Mouse (Mus musculus) T-helper 17 cell (primary cell): Measurements from ENCODE around the gene Gbp9.
"Not testable (repeated sequence)": the region's sequence is repeated elsewhere in the genome, so short reads cannot be mapped to it uniquely, and the experiment has no call there.

Experiments used
- in situ Hi-C, 2 experiments: fragments of 300-600 bp; cut with MboI, MseI; formaldehyde crosslinking; loops; 1 replicate in 1 of 2; 2 replicates in 1 of 2; pipeline ENCODE4 v1.15.1; 2025; ENCODE audit warnings: high pct_unique_total_duplicates in 2 of 2

Gene Gbp9

DNA sequence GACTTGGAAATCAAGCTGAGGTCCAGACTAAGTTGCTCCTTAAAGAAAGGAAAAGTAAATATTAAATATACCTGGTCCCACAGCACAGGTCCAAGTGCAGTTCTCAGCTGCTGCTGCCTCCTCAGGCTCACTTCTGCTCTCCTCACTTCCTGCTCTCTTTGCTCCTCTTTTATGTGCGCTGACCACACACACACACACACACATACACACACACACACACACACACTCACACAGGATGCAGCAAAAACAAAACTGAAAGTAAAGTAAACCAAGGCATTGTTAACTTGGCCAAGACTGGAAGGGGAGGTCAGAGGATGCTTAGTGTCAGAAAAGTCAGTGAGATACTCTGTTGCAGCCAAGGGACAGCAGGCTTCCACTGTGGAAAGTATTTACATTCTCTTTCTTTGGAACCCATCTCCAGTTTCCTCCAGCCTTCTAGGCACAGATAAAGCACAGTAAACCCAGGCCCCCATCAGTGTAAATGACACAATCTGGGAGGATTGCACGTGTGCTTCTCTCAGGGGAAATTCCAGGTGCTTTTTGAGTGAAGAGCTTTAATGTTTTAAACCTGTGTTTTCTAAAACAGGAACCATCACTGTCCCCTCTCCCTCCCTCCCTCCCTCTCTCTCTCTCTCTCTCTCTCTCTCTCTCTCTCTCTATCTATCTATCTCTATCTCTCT is at the start of gene Gbp9, which contains the start of the genes Gbp8 and Gbp4:
Gene Gbp9, minus strand, starts transcription at position 131 of the 680 bp plus-strand sequence.
Gene Gbp8, minus strand, starts transcription at position 132 of the 680 bp plus-strand sequence.
Gene Gbp4, minus strand, starts transcription at position 178 of the 680 bp plus-strand sequence.
- in situ Hi-C loops, result loop anchor here (5.0 to 10.0 kb wide), 7 partner anchors 77 to 495 kb away; no protein-coding TSS in a partner anchor

DNA sequence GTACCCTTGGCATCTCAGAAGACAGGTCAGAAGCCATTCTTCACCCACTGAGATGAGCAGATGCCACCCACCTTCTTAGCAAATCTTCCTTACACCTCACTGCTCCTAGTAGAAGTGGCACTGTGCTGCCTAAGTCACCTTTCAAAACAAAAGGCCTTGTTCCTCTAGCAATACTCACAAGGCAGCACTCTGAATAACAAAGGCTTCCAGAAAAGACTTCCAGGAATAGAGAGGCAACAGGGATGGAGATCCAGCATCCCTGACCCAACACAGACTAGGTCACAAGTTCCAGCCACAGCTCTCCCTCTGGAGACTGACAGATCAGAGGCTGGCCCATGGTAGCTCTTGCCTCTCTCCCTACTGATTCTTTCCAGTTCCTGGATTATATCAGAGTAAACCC is 42.1 kb upstream of the Gbp9 start:
- in situ Hi-C loops, result no loop called here

DNA sequence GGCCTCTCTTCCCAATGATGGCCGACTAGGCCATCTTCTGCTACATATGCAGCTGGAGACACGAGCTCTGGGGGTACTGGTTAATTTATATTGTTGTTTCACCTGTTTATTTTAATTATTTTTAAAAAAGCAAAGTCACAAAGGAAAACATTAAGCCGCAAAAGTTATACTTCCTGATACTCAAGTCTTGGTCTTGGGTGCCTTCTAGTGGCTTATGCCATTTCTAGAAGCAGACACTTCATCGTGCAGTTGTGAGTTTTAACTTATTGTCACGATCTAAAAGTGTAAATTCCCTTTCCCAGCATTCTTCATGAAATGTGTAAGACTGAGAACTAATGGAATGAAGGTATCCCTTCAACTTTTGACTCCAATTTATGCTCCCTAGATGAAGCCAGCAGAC is 17.2 kb upstream of the Gbp9 start:
- in situ Hi-C loops, result no loop called here

DNA sequence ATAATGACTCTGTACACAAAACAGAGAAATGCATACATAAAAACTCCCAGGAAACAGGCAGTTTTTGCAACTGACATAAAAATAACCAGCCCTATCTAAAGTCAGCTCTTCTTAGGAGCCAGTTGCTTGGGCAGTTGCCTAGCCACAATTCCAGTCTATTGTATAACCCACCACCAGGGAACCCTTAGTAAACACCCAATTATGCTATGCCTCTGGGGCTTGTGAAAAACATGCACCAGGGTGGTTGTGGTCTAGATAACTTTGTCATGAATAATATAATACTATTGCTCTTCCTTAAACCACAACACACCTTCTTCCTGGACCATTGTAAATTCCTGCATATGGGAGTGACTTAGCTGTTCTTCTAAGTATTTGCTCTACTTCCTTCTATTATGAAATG is 14.7 kb upstream of the Gbp9 start:
- in situ Hi-C loops, result loop anchor here in 1 of 2 experiments (5.0 kb wide), 1 partner anchor 152 kb away; no protein-coding TSS in a partner anchor

DNA sequence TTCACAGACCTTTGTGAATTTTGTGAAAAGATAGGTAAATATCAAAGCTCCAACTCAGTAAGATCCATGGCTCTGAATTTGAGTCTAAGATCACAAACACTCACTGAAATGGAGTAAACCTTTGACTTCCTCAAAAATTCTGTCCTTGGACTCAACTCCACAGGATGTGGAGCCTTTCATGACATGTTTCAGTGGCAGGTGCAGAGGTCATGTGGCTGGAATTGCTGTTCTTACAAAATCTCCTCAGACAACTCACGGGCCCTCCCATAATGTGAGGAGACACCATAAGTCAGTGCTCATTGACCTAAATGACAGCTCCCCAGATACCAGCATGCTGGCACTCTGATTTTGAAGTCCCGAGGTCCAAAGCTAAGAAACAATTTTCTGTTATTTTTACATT is 8.7 kb upstream of the Gbp9 start:
- in situ Hi-C loops, result loop anchor here (10.0 kb wide), 4 partner anchors 157 to 487 kb away; no protein-coding TSS in a partner anchor

DNA sequence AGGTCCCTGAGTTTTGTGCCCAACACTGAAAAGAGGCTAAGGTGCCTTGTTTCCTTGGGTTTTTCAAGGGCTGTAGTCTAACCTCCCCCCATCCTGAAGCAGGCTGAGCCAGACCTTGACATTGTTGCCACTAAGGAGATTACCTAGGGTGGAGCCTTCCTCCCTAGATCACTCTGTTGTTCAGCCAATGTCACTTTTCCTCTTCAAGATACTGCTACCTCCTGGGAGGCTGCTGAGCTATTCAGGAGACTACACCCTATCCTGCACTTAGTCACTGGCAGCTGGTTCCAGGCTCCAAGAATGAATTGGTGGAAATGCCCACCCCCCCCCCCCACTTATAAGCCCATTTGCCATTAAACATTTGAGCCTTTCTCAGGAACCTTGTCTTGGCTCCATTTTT is 7.1 kb upstream of the Gbp9 start:
- in situ Hi-C loops, result loop anchor here (10.0 kb wide), 4 partner anchors 158 to 488 kb away; no protein-coding TSS in a partner anchor

DNA sequence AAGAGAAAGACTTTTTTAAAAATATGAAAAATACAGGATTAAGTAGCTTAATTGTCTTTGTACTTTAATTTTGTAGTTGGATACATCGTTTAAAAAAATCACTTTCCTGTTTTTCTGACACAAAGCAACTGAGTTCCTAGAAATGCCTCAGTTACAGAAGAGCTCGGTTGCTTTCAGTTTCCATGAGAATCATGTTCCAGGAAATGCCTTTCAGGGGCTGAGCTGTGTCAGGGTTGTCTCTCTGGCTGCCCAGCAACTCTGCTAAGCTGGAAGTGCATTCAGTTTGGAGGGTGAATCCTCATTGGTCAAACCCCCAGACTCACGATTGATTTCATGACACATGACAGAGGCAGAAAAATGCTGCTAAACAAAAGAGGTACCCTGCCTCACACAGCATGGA is 6.4 kb upstream of the Gbp9 start:
- in situ Hi-C loops, result loop anchor here (10.0 kb wide), 4 partner anchors 159 to 489 kb away; no protein-coding TSS in a partner anchor

DNA sequence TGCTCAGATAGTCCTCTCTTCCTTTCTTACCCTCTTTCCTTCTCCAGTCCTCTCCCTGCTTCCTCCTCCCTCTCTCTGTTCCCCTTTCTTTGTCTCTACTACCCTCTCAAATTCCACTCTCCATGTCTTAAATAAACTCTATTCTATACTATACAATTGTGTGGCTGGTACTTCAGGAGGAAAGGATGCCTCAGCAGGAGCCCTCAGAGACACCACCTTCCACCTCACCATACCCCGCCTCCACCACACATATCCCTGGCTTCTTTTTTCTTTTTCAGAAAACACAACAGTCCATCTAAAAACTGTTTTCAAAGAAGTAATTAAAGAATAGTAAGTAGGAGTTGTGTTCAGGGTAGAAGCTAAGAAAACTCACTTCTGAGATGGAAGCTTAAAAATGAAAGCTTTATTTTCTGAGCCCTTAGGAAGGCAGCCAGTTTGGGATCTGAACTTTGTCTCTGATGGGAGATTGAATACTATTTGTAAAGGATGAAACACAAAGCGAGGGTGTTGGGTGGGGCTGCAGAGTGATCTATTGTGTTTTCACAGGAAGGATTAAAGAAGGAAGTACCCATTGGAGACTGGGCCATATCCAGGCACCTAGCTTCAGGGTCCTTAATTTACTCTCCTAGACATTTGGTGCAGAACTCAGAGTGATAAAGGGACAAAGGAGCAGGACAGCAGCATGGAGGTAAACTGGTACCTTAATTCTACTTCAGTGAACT is 911 bp upstream of the Gbp9 start:
- in situ Hi-C loops, result loop anchor here (5.0 to 10.0 kb wide), 7 partner anchors 78 to 495 kb away; no protein-coding TSS in a partner anchor

DNA sequence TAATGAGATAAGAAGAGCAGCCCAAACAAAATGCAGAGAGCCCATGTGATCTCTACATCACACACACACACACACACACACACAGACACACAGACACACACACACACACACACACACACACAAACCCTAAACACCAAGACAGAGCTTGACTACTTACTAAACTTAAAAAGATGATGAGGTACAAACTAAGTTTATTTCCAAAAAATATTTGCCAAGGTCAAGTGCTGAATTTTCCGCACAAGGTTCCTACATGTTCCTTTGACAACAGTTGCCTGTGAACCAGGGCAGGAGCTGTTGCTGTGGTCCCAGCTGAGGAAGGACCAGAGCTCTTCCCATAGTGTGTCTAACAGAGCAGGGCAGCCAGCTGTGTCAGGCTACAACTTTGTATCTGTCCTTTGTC is 433 bp downstream of the Gbp9 start:
- in situ Hi-C loops, result no loop called here

DNA sequence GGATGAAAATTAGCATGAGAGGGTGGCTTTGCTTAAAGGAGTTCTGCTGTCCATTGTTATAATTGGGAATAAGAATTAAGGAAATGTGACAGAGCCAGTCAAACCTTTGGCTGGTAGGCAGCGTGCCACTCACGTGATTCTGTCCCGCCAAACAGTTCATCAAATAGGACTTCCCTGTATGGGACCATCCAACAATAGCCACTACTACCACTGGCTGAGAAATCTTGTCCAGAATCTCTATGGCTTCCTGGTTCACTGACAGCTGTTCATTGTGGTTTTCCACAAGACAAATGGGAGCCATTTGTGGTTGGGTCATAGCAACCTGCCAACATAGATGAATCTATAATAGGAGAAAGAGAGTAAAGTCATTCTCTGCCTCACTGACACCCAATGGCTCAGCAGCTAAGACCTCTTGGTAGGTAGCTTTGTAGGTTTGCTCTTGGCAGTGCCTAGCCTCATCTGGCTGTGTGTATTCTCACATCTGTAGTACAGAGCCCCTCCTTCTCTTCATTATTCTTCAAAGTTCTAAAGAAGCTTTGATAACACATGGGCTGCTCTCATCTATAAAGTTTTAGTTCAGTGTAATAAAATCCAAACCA is 2.5 kb downstream of the Gbp9 start:
- in situ Hi-C loops, result not testable (repeated sequence)

DNA sequence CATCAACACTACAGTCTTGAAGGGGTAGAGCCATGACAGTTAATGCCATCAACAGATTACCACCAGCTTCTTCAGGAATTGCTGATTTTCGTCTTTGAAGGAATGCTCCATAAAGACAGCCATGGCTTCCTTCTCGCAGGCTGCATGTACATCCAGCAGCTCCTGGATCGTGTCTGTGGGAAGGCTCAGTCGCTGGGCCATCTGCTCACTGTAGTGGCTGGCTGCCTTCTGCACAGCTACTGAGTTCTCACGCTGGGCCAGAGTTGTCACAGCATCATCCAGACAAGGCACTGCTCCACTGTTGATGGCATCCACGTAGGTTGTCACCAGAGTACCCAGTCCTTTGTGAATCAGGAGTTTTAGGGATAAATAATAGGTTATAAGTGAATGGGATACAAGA is 17.6 kb downstream of the Gbp9 start:
- in situ Hi-C loops, result not testable (repeated sequence)

DNA sequence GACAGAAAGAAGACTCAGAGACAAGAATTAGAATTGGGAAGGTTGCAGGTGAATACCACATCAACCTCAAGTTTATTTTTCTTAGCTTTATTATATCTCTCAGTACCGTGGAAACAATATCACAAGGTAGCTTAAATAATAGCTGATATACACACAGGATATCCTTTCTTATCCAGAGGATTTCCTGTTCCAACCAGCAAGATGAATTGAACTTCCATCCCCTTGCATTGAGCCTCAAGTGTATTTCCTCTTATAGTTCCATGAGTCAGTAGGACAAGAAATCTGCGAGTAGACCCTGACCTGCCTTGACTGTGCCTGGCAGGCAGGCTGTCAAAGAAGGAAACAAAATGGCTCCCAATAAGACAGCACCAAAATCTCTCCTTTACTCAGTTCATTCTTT is 23.6 kb downstream of the Gbp9 start:
- in situ Hi-C loops, result no loop called here

DNA sequence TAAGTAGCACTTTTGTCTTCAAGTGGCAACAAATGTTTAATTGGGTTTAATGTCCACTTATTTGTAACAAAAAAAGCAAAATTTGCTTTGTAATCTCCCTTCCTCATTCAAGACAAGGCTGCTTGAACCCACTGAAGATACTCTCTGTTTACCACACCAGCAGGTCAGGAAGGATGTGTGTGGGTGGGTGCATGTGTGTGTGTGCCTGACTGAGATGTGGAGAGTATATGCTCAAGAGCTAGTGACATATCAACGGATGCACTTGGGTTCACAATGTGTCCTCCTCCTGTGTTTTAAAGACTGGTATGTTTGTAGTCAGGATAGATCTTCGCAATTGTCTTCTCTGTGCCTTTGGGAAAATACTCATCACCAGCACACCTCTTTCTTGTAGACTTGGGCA is 24.6 kb downstream of the Gbp9 start:
- in situ Hi-C loops, result loop anchor here in 1 of 2 experiments (5.0 kb wide), 1 partner anchor 52 kb away; no protein-coding TSS in a partner anchor

DNA sequence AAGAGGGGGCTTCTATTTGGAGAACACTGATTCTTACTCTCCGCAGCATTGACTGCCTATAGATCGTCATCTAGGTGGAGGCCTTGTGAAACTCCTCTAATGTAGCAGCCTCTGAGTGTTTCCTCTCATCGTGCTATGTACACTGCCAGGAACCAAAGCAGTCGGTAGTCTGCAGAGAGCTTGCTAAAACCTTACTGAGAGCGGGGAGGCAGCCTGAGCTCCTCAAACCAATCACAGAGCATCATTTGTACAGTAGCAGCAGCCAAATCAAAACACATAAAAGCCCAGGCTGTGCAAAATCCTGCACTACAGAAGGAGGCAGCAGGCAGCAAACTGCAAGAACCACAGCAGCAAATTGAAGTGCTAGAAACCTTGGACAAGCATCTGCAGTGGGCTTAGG is 25.7 kb downstream of the Gbp9 start:
- in situ Hi-C loops, result loop anchor here in 1 of 2 experiments (5.0 kb wide), 1 partner anchor 51 kb away; no protein-coding TSS in a partner anchor

DNA sequence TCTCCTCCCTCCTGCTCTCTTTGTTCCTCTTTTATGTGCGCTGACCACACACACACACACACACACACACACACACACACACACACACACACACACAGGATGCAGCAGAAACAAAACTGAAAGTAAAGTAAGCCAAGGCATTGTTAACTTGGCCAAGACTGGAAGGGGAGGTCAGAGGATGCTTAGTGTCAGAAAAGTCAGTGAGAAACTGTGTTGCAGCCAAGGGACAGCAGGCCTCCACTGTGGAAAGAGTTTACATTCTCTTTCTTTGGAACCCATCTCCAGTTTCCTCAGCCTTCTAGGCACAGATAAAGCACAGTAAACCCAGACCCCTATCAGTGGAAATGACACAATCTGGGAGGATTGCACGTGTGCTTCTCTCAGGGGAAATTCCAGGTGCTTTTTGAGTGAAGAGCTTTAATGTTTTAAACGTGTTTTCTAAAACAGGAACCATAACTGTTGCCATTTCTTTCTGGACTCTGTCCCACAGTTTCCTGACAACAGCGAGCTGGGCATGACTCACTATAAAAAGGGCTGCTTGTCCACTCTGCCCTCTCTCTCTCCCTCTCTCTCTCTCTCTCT is 29.0 kb downstream of the Gbp9 start:
- in situ Hi-C loops, result loop anchor here in 1 of 2 experiments (5.0 kb wide), 1 partner anchor 48 kb away; no protein-coding TSS in a partner anchor

DNA sequence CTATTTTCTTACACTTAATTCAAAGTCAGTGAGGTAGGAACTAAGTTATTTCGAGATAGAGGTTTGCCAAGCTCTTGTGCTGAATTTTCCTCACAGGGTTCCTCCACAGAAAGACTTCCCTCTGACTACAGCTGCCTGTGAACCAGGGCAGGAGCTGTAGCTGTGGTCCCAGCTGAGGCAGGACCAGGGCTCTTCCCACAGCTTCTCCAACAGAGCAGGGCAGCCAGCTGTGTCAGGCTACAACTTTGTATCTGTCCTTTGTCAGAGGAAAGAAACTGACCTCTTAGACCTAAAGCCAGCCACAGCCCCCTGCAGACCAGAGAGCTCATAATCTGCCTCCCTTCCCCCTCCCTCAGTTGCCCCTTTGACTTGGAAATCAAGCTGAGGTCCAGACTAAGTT is 29.6 kb downstream of the Gbp9 start:
- in situ Hi-C loops, result loop anchor here in 1 of 2 experiments (5.0 kb wide), 1 partner anchor 47 kb away; no protein-coding TSS in a partner anchor

DNA sequence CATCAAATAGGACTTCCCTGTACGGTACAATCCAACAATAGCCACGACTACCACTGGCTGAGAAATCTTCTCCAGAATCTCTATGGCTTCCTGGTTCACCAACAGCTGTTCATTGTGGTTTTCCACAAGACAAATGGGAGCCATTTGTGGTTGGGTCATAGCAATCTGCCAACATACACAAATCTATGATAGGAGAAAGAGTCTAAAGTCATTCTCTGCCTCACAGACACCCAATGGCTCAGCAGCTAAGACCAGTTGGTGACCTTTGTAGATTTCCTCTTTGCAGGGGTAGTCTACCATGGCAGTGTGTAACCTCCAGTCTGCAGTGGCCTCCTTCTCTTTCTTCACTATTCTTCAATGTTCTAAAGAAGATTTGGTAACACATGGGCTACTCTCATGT is 33.6 kb downstream of the Gbp9 start:
- in situ Hi-C loops, result not testable (repeated sequence)

DNA sequence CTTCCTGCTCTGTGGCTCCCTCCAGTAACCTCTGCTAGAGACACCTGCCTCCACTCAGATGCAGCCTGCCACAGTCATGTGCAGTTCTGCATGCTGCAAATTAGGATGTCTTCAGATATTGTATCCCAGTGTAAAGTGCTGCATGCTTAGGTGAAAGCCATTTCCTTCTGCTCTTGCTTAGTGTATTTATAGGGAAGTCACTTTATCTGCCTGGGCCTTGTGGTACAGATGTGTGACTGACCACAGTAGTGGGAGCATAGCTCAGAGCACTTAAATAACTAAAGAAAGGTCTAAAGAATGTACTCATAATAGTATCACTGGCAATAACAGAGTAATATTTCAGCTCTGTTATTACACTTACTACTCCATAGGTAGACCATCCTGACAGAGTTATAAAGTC is 57.4 kb downstream of the Gbp9 start:
- in situ Hi-C loops, result loop anchor here in 1 of 2 experiments (10.0 kb wide), 1 partner anchor 277 kb away; no protein-coding TSS in a partner anchor

DNA sequence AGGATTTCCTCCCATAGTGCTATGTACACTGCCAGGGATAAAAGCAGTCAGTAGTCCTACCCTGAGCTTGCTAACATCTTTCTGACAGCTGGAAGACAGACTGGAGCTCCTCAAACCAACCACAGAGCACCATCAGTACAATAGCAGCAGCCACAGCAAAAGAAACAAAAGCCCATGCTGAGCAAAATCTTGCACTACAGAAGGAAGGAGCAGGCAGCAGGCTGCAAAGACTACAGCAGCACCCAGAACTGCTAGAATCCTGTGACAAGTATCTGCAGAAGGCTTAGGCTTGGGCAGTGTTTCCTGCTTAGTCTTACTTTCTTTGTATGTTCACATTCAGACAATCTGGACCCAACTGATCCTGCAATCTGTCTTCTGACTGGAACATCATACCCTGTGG is 71.0 kb downstream of the Gbp9 start:
- in situ Hi-C loops, result not testable (repeated sequence)

DNA sequence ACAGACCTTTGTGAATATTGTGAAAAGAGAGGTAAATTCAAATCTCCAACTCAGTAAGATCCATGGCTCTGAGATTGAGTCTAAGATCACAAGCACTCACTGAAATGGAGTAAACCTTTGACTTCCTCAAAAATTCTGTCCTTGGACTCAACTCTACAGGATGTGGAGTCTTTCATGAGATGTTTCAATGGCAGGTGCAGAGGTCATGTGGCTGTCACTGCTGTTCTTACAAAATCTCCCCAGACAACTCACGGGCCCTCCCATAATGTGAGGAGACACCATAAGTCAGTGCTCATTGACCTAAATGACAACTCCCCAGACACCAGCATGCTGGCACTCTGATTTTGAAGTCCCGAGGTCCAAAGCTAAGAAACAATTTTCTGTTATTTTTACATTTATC is 74.9 kb downstream of the Gbp9 start:
- in situ Hi-C loops, result loop anchor here (5.0 kb wide), 3 partner anchors 47 to 78 kb away; no protein-coding TSS in a partner anchor

DNA sequence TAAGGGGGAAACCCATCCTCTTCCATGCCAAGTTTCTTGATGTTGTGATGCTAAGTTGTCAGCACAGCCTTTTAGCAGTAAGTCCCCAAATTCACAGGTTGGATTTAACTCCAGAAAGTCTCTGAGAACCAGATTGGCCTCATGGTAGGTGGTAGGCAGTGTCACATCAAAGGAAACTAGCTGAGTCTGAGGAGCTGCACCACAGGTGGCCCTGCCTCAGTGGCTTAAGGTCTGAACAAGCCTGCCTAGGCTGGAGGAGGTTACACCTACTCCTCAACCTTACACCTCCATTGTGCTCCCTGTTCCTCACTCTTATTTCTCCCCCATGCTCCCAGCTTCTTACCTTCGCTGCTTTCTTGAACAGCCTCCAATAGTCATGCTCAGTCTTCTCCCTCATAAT is 76.0 kb downstream of the Gbp9 start:
- in situ Hi-C loops, result loop anchor here (5.0 kb wide), 3 partner anchors 46 to 79 kb away; no protein-coding TSS in a partner anchor
